Mouse (Mus musculus) lung, embryonic 16.5 days (tissue): ENCODE measurements at regions not wholly inside any gene's neighbourhood (a gene's known extent, or its start where the extent isn't known, plus 50 kb on each side); places are given as distances from the start of the nearest gene placed in this dataset.

Experiments used
- ATAC-seq: fragments of 200-750 bp; cut with Nextera tagmentation; 2 replicates; pipeline ENCODE4 v1.8.0; 2017; ENCODE audit warnings: low read depth, mild to moderate bottlenecking, moderate library complexity
- H3K27ac ChIP-seq: fragments of 300-500 bp; sonication (generic); 2 replicates; pipeline ENCODE4 v1.5.1; 2014; ENCODE audit warnings: mild to moderate bottlenecking, control low read depth, low read length
- H3K27me3 ChIP-seq: fragments of 300-500 bp; sonication (generic); 2 replicates; pipeline ENCODE4 v1.6.1; 2014; ENCODE audit warnings: low read depth, low read length, mixed read lengths; ENCODE audit not compliant: control insufficient read depth, insufficient read depth
- H3K36me3 ChIP-seq: fragments of 300-500 bp; sonication (generic); 2 replicates; pipeline ENCODE4 v1.6.1; 2014; ENCODE audit warnings: low read length; ENCODE audit not compliant: control insufficient read depth, insufficient read depth
- H3K4me1 ChIP-seq: fragments of 300-500 bp; sonication (generic); replicated peaks from 2 replicates; pipeline ENCODE4 v1.6.1; 2014; ENCODE audit warnings: low read length, mixed read lengths; ENCODE audit not compliant: control insufficient read depth, insufficient read depth
- H3K4me2 ChIP-seq: fragments of 300-500 bp; sonication (generic); 2 replicates; pipeline ENCODE4 v1.6.1; 2014; ENCODE audit warnings: low read depth, low read length, control low read depth
- H3K4me3 ChIP-seq: fragments of 300-500 bp; sonication (generic); 2 replicates; pipeline ENCODE4 v1.5.1; 2014; ENCODE audit warnings: mild to moderate bottlenecking, low read length, control low read depth
- H3K9ac ChIP-seq: fragments of 300-500 bp; sonication (generic); 2 replicates; pipeline ENCODE4 v1.6.1; 2014; ENCODE audit warnings: low read length, control low read depth
- H3K9me3 ChIP-seq: fragments of 300-500 bp; sonication (generic); 2 replicates; pipeline ENCODE4 v1.6.1; 2016; ENCODE audit warnings: low read length; ENCODE audit not compliant: control insufficient read depth
- WGBS: fragments of 180-500 bp; shearing (Covaris S2); extraction: QIAGEN DNeasy Blood & Tissue Kit; methylation state at CpG from one replicate; pipeline ENCODE4 v1.1.7; 2014; 5-methylcytosine and 5-hydroxymethylcytosine counted together

- no peak for ATAC-seq
- no peak overlapping the region for H3K4me2 ChIP-seq
- 54% methylated on average over 9 of the region's 9 CpGs for WGBS
- H3K9ac ChIP-seq, result no peak overlapping the region
- no peaks in the 10 kb centered on the region for H3K4me1 ChIP-seq
- no peaks in the 10 kb centered on the region for H3K36me3 ChIP-seq
- H3K9me3 ChIP-seq, result no peaks in the 10 kb centered on the region
- no peak overlapping the region for H3K27ac ChIP-seq
- no peak overlapping the region for H3K4me3 ChIP-seq
- H3K27me3 ChIP-seq, result no peaks in the 10 kb centered on the region
Observed at GRCm38 (mm10) chr13:28575202-28575851, 318.0 kb downstream of the Gm11361 start.

- Histone ChIP-seq H3K36me3 (no peaks in the 10 kb centered on the region), H3K27ac (no peak overlapping the region), H3K4me1 (no peaks in the 10 kb centered on the region), H3K4me2 (no peak overlapping the region), H3K9ac (no peak overlapping the region), H3K9me3 (no peaks in the 10 kb centered on the region), H3K4me3 (no peak overlapping the region), H3K27me3 (no peaks in the 10 kb centered on the region)
- no peak for ATAC-seq
- 97% methylated on average over 1 of the region's 1 CpGs for WGBS
Observed at GRCm38 (mm10) chr13:28573364-28573763, 316.0 kb downstream of the Gm11361 start.

GRCm38 (mm10) chr13:28572448-28572847 is 315.1 kb downstream of the Gm11361 start:
- no peak overlapping the region for H3K27ac ChIP-seq
- H3K4me2 ChIP-seq, result no peak overlapping the region
- H3K9me3 ChIP-seq, result no peaks in the 10 kb centered on the region
- no peaks in the 10 kb centered on the region for H3K27me3 ChIP-seq
- H3K36me3 ChIP-seq, result no peaks in the 10 kb centered on the region
- WGBS, result 89% methylated on average over 1 of the region's 1 CpGs
- H3K4me3 ChIP-seq, result no peak overlapping the region
- no peak for ATAC-seq
- H3K9ac ChIP-seq, result no peak overlapping the region
- H3K4me1 ChIP-seq, result no peaks in the 10 kb centered on the region

GRCm38 (mm10) chr13:28571716-28572115 is 314.4 kb downstream of the Gm11361 start:
- no peak for ATAC-seq
- H3K36me3 ChIP-seq, result no peaks in the 10 kb centered on the region
- no peak overlapping the region for H3K4me3 ChIP-seq
- H3K4me2 ChIP-seq, result no peak overlapping the region
- no peaks in the 10 kb centered on the region for H3K9me3 ChIP-seq
- WGBS, result 78% methylated on average over 5 of the region's 5 CpGs
- no peaks in the 10 kb centered on the region for H3K4me1 ChIP-seq
- no peak overlapping the region for H3K27ac ChIP-seq
- no peaks in the 10 kb centered on the region for H3K27me3 ChIP-seq
- no peak overlapping the region for H3K9ac ChIP-seq

- no peak overlapping the region for H3K4me2 ChIP-seq
- peak; percentile 89 for ATAC-seq
- H3K9ac ChIP-seq, result no peak overlapping the region
- H3K4me3 ChIP-seq, result no peak overlapping the region
- no peaks in the 10 kb centered on the region for H3K27me3 ChIP-seq
- no peaks in the 10 kb centered on the region for H3K36me3 ChIP-seq
- WGBS, result 33% methylated on average over 2 of the region's 2 CpGs
- H3K9me3 ChIP-seq, result no peaks in the 10 kb centered on the region
- no peaks in the 10 kb centered on the region for H3K4me1 ChIP-seq
- no peak overlapping the region for H3K27ac ChIP-seq
Observed at GRCm38 (mm10) chr13:28563585-28563984, 306.3 kb downstream of the Gm11361 start.

- 60% methylated on average over 2 of the region's 2 CpGs for WGBS
- no peaks in the 10 kb centered on the region for H3K4me1 ChIP-seq
- H3K4me2 ChIP-seq, result no peak overlapping the region
- H3K27ac ChIP-seq, result no peak overlapping the region
- no peak for ATAC-seq
- H3K36me3 ChIP-seq, result no peaks in the 10 kb centered on the region
- no peaks in the 10 kb centered on the region for H3K27me3 ChIP-seq
- H3K4me3 ChIP-seq, result no peak overlapping the region
- no peak overlapping the region for H3K9ac ChIP-seq
- no peaks in the 10 kb centered on the region for H3K9me3 ChIP-seq
Observed at GRCm38 (mm10) chr13:28560081-28560480, 302.8 kb downstream of the Gm11361 start.

GRCm38 (mm10) chr13:28557032-28557570 is 299.8 kb downstream of the Gm11361 start:
- H3K9ac ChIP-seq, result no peak overlapping the region
- H3K4me1 ChIP-seq, result peaks cover 9% of the 10 kb centered on the region
- no peak overlapping the region for H3K4me2 ChIP-seq
- no peaks in the 10 kb centered on the region for H3K27me3 ChIP-seq
- no peaks in the 10 kb centered on the region for H3K9me3 ChIP-seq
- no peak for ATAC-seq
- H3K27ac ChIP-seq, result peak overlapping the region; percentile 51
- H3K36me3 ChIP-seq, result no peaks in the 10 kb centered on the region
- no peak overlapping the region for H3K4me3 ChIP-seq
- WGBS, result 66% methylated on average over 4 of the region's 4 CpGs

GRCm38 (mm10) chr13:28556385-28556938 is 299.1 kb downstream of the Gm11361 start:
- ATAC-seq, result no peak
- H3K4me3 ChIP-seq, result no peak overlapping the region
- H3K9me3 ChIP-seq, result no peaks in the 10 kb centered on the region
- WGBS, result 52% methylated on average over 5 of the region's 5 CpGs
- H3K4me2 ChIP-seq, result no peak overlapping the region
- no peak overlapping the region for H3K9ac ChIP-seq
- H3K27ac ChIP-seq, result peak overlapping the region; percentile 56; the same call in 1 of the 2 replicates
- H3K36me3 ChIP-seq, result no peaks in the 10 kb centered on the region
- peaks cover 12% of the 10 kb centered on the region for H3K4me1 ChIP-seq
- H3K27me3 ChIP-seq, result no peaks in the 10 kb centered on the region

GRCm38 (mm10) chr13:28554143-28554830 is 297.0 kb downstream of the Gm11361 start:
- WGBS, result 79% methylated on average over 12 of the region's 12 CpGs
- H3K4me1 ChIP-seq, result peaks cover 14% of the 10 kb centered on the region
- ATAC-seq, result no peak
- H3K36me3 ChIP-seq, result no peaks in the 10 kb centered on the region
- no peak overlapping the region for H3K27ac ChIP-seq
- H3K9me3 ChIP-seq, result no peaks in the 10 kb centered on the region
- no peak overlapping the region for H3K9ac ChIP-seq
- H3K4me3 ChIP-seq, result no peak overlapping the region
- no peaks in the 10 kb centered on the region for H3K27me3 ChIP-seq
- H3K4me2 ChIP-seq, result no peak overlapping the region
